Mouse (Mus musculus): ENCODE measurements around the gene Slc6a1. TPM values are rescaled to one million over a fixed set of nuclear protein-coding genes. Genes with fewer than 3 reads are reported as not detected.

The Slc6a1 gene
- total and polyA plus RNA-seq, 2 experiments = 0.07 TPM; not detected in 1

- DNase-seq (ENCODE audit: extremely low read depth, low read depth, low spot score) = peak; percentile 71
- no peaks in the 10 kb centered on the region for H3K27me3 ChIP-seq (ENCODE audit: control insufficient read depth, insufficient read depth, low read length)
Observed at GRCm38 (mm10) chr6:114257762-114258361, 24.6 kb upstream of the Slc6a1 start.

GRCm38 (mm10) chr6:114258661-114259193 lies 23.7 kb upstream of the Slc6a1 start:
- H3K9ac ChIP-seq (ENCODE audit: low read depth, low read length) = no peak overlapping the region
- H3K27me3 ChIP-seq (ENCODE audit: control insufficient read depth, insufficient read depth, low read length) = no peaks in the 10 kb centered on the region
- no peak for TF ChIP-seq CTCF (IDR thresholded peaks at IDR 0.05; ENCODE audit: low read depth, low read length)
- no peak for TF ChIP-seq POLR2A (IDR thresholded peaks at IDR 0.05; ENCODE audit: extremely low read depth, insufficient read depth, low read length)
- 80% methylated on average over 3 of the region's 3 CpGs for WGBS
- no peak overlapping the region for H3K27ac ChIP-seq (replicated peaks; ENCODE audit: insufficient read depth, low read depth, low read length)
- H3K79me2 ChIP-seq (ENCODE audit: control insufficient read depth, insufficient read depth, low read length) = no peaks in the 10 kb centered on the region
- H3K36me3 ChIP-seq (ENCODE audit: control insufficient read depth, insufficient read depth, low read length) = no peaks in the 10 kb centered on the region
- peak; percentile 33 for DNase-seq (ENCODE audit: extremely low read depth, low read depth, low spot score)
- H3K4me3 ChIP-seq (ENCODE audit: insufficient read depth, low read depth, low read length) = no peak overlapping the region
- H3K4me1 ChIP-seq (ENCODE audit: control insufficient read depth, insufficient read depth, low read length) = peaks cover 7% of the 10 kb centered on the region

More at GRCm38 (mm10) chr6:114257762-114258361, 24.6 kb upstream of the Slc6a1 start:
- TF ChIP-seq POLR2A (IDR thresholded peaks at IDR 0.05; ENCODE audit: extremely low read depth, insufficient read depth, low read length) = no peak
- TF ChIP-seq CTCF (IDR thresholded peaks at IDR 0.05; ENCODE audit: low read depth, low read length) = no peak
- Histone ChIP-seq H3K36me3 (ENCODE audit: control insufficient read depth, insufficient read depth, low read length) (no peaks in the 10 kb centered on the region), H3K4me3 (ENCODE audit: insufficient read depth, low read depth, low read length) (no peak overlapping the region), H3K4me1 (ENCODE audit: control insufficient read depth, insufficient read depth, low read length) (peaks cover 7% of the 10 kb centered on the region), H3K27ac (replicated peaks; ENCODE audit: insufficient read depth, low read depth, low read length) (no peak overlapping the region), H3K79me2 (ENCODE audit: control insufficient read depth, insufficient read depth, low read length) (no peaks in the 10 kb centered on the region), H3K9ac (ENCODE audit: low read depth, low read length) (no peak overlapping the region)
- 28% methylated on average over 1 of the region's 1 CpGs for WGBS

- peaks cover 7% of the 10 kb centered on the region for H3K4me1 ChIP-seq (ENCODE audit: control insufficient read depth, insufficient read depth, low read length)
- no peak for DNase-seq (ENCODE audit: extremely low read depth, low read depth, low spot score)
- no peaks in the 10 kb centered on the region for H3K36me3 ChIP-seq (ENCODE audit: control insufficient read depth, insufficient read depth, low read length)
- H3K4me3 ChIP-seq (ENCODE audit: insufficient read depth, low read depth, low read length) = no peak overlapping the region
- no peak overlapping the region for H3K9ac ChIP-seq (ENCODE audit: low read depth, low read length)
- WGBS = 70% methylated on average over 6 of the region's 6 CpGs
- no peaks in the 10 kb centered on the region for H3K79me2 ChIP-seq (ENCODE audit: control insufficient read depth, insufficient read depth, low read length)
- H3K27me3 ChIP-seq (ENCODE audit: control insufficient read depth, insufficient read depth, low read length) = no peaks in the 10 kb centered on the region
- TF ChIP-seq POLR2A (IDR thresholded peaks at IDR 0.05; ENCODE audit: extremely low read depth, insufficient read depth, low read length) (no peak), CTCF (IDR thresholded peaks at IDR 0.05; ENCODE audit: low read depth, low read length) (no peak)
- H3K27ac ChIP-seq (replicated peaks; ENCODE audit: insufficient read depth, low read depth, low read length) = no peak overlapping the region
Observed at GRCm38 (mm10) chr6:114261609-114262008, 20.8 kb upstream of the Slc6a1 start.

- Histone ChIP-seq H3K9ac (ENCODE audit: low read depth, low read length) (no peak overlapping the region), H3K4me1 (ENCODE audit: control insufficient read depth, insufficient read depth, low read length) (no peaks in the 10 kb centered on the region), H3K27ac (replicated peaks; ENCODE audit: insufficient read depth, low read depth, low read length) (no peak overlapping the region), H3K36me3 (ENCODE audit: control insufficient read depth, insufficient read depth, low read length) (no peaks in the 10 kb centered on the region), H3K79me2 (ENCODE audit: control insufficient read depth, insufficient read depth, low read length) (no peaks in the 10 kb centered on the region), H3K4me3 (ENCODE audit: insufficient read depth, low read depth, low read length) (no peak overlapping the region), H3K27me3 (ENCODE audit: control insufficient read depth, insufficient read depth, low read length) (no peaks in the 10 kb centered on the region)
- no peak for DNase-seq (ENCODE audit: extremely low read depth, low read depth, low spot score)
- WGBS = 82% methylated on average over 3 of the region's 3 CpGs
- TF ChIP-seq CTCF (IDR thresholded peaks at IDR 0.05; ENCODE audit: low read depth, low read length) = no peak
- no peak for TF ChIP-seq POLR2A (IDR thresholded peaks at IDR 0.05; ENCODE audit: extremely low read depth, insufficient read depth, low read length)
Observed at GRCm38 (mm10) chr6:114264010-114264409, 18.4 kb upstream of the Slc6a1 start.

- H3K36me3 ChIP-seq (ENCODE audit: control insufficient read depth, insufficient read depth, low read length) = no peaks in the 10 kb centered on the region
- no peak for TF ChIP-seq POLR2A (IDR thresholded peaks at IDR 0.05; ENCODE audit: extremely low read depth, insufficient read depth, low read length)
- no peak for TF ChIP-seq CTCF (IDR thresholded peaks at IDR 0.05; ENCODE audit: low read depth, low read length)
- DNase-seq (ENCODE audit: extremely low read depth, low read depth, low spot score) = no peak
Observed at GRCm38 (mm10) chr6:114264426-114264825, 18.0 kb upstream of the Slc6a1 start.

DNA sequence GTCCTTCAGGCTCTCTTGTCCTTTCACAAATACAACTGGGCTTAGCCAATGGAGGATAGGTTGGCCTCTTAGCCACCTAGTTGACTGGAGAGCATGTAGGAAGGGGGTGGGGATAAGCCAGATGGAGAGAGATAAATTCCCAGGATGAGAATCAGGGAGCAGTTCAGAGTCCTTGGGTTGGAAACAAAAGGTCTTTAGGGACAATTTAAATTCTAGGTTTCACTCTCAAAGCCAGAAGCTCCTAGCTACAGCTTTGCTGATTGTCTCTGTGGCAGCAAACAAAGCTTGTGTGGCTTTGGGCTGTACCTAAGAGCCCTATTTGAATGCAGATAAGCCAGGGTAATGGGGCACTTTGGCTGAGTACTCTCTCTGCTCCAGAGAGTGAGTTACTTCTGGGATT lies 16.2 kb upstream of the Slc6a1 start:
- no peaks in the 10 kb centered on the region for H3K79me2 ChIP-seq (ENCODE audit: control insufficient read depth, insufficient read depth, low read length)
- no peak overlapping the region for H3K4me3 ChIP-seq (ENCODE audit: insufficient read depth, low read depth, low read length)
- DNase-seq (ENCODE audit: extremely low read depth, low read depth, low spot score) = no peak
- no peaks in the 10 kb centered on the region for H3K36me3 ChIP-seq (ENCODE audit: control insufficient read depth, insufficient read depth, low read length)
- H3K27ac ChIP-seq (replicated peaks; ENCODE audit: insufficient read depth, low read depth, low read length) = no peak overlapping the region
- no peak overlapping the region for H3K9ac ChIP-seq (ENCODE audit: low read depth, low read length)
- TF ChIP-seq CTCF (IDR thresholded peaks at IDR 0.05; ENCODE audit: low read depth, low read length) (no peak), POLR2A (IDR thresholded peaks at IDR 0.05; ENCODE audit: extremely low read depth, insufficient read depth, low read length) (no peak)
- H3K27me3 ChIP-seq (ENCODE audit: control insufficient read depth, insufficient read depth, low read length) = no peaks in the 10 kb centered on the region
- no peaks in the 10 kb centered on the region for H3K4me1 ChIP-seq (ENCODE audit: control insufficient read depth, insufficient read depth, low read length)

More at GRCm38 (mm10) chr6:114264426-114264825, 18.0 kb upstream of the Slc6a1 start:
- Histone ChIP-seq H3K4me1 (ENCODE audit: control insufficient read depth, insufficient read depth, low read length) (no peaks in the 10 kb centered on the region), H3K27ac (replicated peaks; ENCODE audit: insufficient read depth, low read depth, low read length) (no peak overlapping the region), H3K79me2 (ENCODE audit: control insufficient read depth, insufficient read depth, low read length) (no peaks in the 10 kb centered on the region), H3K4me3 (ENCODE audit: insufficient read depth, low read depth, low read length) (no peak overlapping the region), H3K9ac (ENCODE audit: low read depth, low read length) (no peak overlapping the region), H3K27me3 (ENCODE audit: control insufficient read depth, insufficient read depth, low read length) (no peaks in the 10 kb centered on the region)
- WGBS = 34% methylated on average over 5 of the region's 5 CpGs

Measured in liver, adult 2 months (tissue).